Mouse (Mus musculus) left cerebral cortex, adult 18-20 months (tissue): ENCODE measurements around the gene Ntrk2. TPM values are rescaled to one million over a fixed set of nuclear protein-coding genes. Genes with fewer than 3 reads are reported as not detected.
"Not testable (repeated sequence)": the region's sequence is repeated elsewhere in the genome, so short reads cannot be mapped to it uniquely, and the experiment has no call there.

Experiments used
- DNase-seq, 2 experiments: peaks; one replicate each; pipeline ENCODE4 v3.0.0; 2021 to 2022; ENCODE audit warnings: low spot score in 2 of 2, mixed read lengths in 1 of 2
- total RNA-seq, 2 experiments: library from RNA; stranded (reverse); gene quantifications; 2 replicates each; pipeline ENCODE4 v1.2.3; 2021

Ntrk2 gene
- total RNA-seq, 2 experiments from 2014 or later = 369 to 406 TPM

- DNase-seq = no peak
Observed at GRCm38 (mm10) chr13:59027436-59027835, 221.1 kb downstream of the Ntrk2 start.

GRCm38 (mm10) chr13:59028546-59028945 is 222.2 kb downstream of the Ntrk2 start:
- no peak for DNase-seq

- DNase-seq = no peak
Observed at GRCm38 (mm10) chr13:59030574-59030973, 224.2 kb downstream of the Ntrk2 start.

GRCm38 (mm10) chr13:59040156-59040915 is 234.0 kb downstream of the Ntrk2 start:
- no peak for DNase-seq

GRCm38 (mm10) chr13:59041013-59041764 is 234.8 kb downstream of the Ntrk2 start:
- peak; percentile 40 to 61 for DNase-seq

- no peak for DNase-seq
Observed at GRCm38 (mm10) chr13:59052188-59052587, 245.8 kb downstream of the Ntrk2 start.

GRCm38 (mm10) chr13:59054331-59054730 is 248.0 kb downstream of the Ntrk2 start:
- DNase-seq = not testable (repeated sequence)

GRCm38 (mm10) chr13:59056859-59057258 is 250.5 kb downstream of the Ntrk2 start:
- no peak for DNase-seq

- DNase-seq = no peak
Observed at GRCm38 (mm10) chr13:59057886-59058285, 251.5 kb downstream of the Ntrk2 start.

GRCm38 (mm10) chr13:59059118-59059517 is 252.7 kb downstream of the Ntrk2 start:
- no peak for DNase-seq

GRCm38 (mm10) chr13:59065677-59066076 is 259.3 kb downstream of the Ntrk2 start:
- no peak for DNase-seq

GRCm38 (mm10) chr13:59073635-59074256 is 267.4 kb downstream of the Ntrk2 start:
- DNase-seq = peak; percentile 86 to 93

- no peak for DNase-seq
Observed at GRCm38 (mm10) chr13:59076489-59076888, 270.1 kb downstream of the Ntrk2 start.

GRCm38 (mm10) chr13:59079761-59080461 is 273.5 kb downstream of the Ntrk2 start:
- DNase-seq = no peak

GRCm38 (mm10) chr13:59080468-59080867 is 274.1 kb downstream of the Ntrk2 start:
- no peak for DNase-seq

- no peak for DNase-seq
Observed at GRCm38 (mm10) chr13:59089016-59089415, 282.6 kb downstream of the Ntrk2 start.

- DNase-seq = no peak
Observed at GRCm38 (mm10) chr13:59091138-59091971, 285.0 kb downstream of the Ntrk2 start.

GRCm38 (mm10) chr13:59092045-59092857 is 285.9 kb downstream of the Ntrk2 start:
- DNase-seq = no peak

GRCm38 (mm10) chr13:59092858-59093154 is 286.4 kb downstream of the Ntrk2 start:
- peak; percentile 74 to 84 for DNase-seq

GRCm38 (mm10) chr13:59094722-59095121 is 288.4 kb downstream of the Ntrk2 start:
- peak in 1 of 2 experiments; percentile 58 for DNase-seq
